Mouse (Mus musculus): Measurements from ENCODE around the gene Ccm2. TPM values are rescaled to one million over a fixed set of nuclear protein-coding genes. Genes with fewer than 3 reads are reported as not detected.

Ccm2 gene
- polyA plus RNA-seq, 1 experiment from 2014 or later, result 89.7 TPM

GRCm38 (mm10) chr11:6624619-6625382 is 78.1 kb downstream of the Ccm2 start:
- Histone ChIP-seq H3K4me3 (peak overlapping the region; percentile 78), H3K27ac (no peak overlapping the region), H3K9me3 (no peaks in the 10 kb centered on the region), H3K4me2 (peak overlapping the region; percentile 59), H3K4me1 (peaks cover 26% of the 10 kb centered on the region), H3K27me3 (no peaks in the 10 kb centered on the region), H3K36me3 (peaks cover 42% of the 10 kb centered on the region), H3K9ac (peak overlapping the region; percentile 70; the same call in 1 of the 2 replicates)
- no peak for ATAC-seq (ENCODE audit: insufficient number of reproducible peaks, low FRiP score, low TSS enrichment, low read depth)
- 67% methylated on average over 14 of the region's 14 CpGs for WGBS

- H3K36me3 ChIP-seq, result peaks cover 33% of the 10 kb centered on the region
- ATAC-seq (ENCODE audit: insufficient number of reproducible peaks, low FRiP score, low TSS enrichment, low read depth), result peak; percentile 86
- WGBS, result under 1% methylated on average over 66 of the region's 66 CpGs
- H3K4me2 ChIP-seq, result peak within 1 kb of the TSS; percentile 77
- H3K9me3 ChIP-seq, result no peaks in the 10 kb centered on the region
- H3K27me3 ChIP-seq, result no peaks in the 10 kb centered on the region
- peak within 1 kb of the TSS; percentile 78 for H3K4me3 ChIP-seq
- peak within 1 kb of the TSS; percentile 70 for H3K9ac ChIP-seq
- H3K27ac ChIP-seq, result peak within 1 kb of the TSS; percentile 95
- peaks cover 26% of the 10 kb centered on the region for H3K4me1 ChIP-seq
Observed at GRCm38 (mm10) chr11:6625478-6626387, 79.0 kb downstream of the Ccm2 start, which contains the start of gene Tbrg4. TSS of gene Tbrg4 (minus strand) at chr11:6626067.

- H3K9me3 ChIP-seq, result no peaks in the 10 kb centered on the region
- WGBS, result 10% methylated on average over 16 of the region's 16 CpGs
- peak overlapping the region; percentile 77 for H3K4me2 ChIP-seq
- peak overlapping the region; percentile 95 for H3K27ac ChIP-seq
- peak overlapping the region; percentile 70 for H3K9ac ChIP-seq
- no peaks in the 10 kb centered on the region for H3K27me3 ChIP-seq
- H3K4me3 ChIP-seq, result peak overlapping the region; percentile 78
- ATAC-seq (ENCODE audit: insufficient number of reproducible peaks, low FRiP score, low TSS enrichment, low read depth), result peak; percentile 20
- H3K36me3 ChIP-seq, result peaks cover 26% of the 10 kb centered on the region
- H3K4me1 ChIP-seq, result peaks cover 26% of the 10 kb centered on the region
Observed at GRCm38 (mm10) chr11:6626388-6626772, 79.7 kb downstream of the Ccm2 start.

- no peak for ATAC-seq (ENCODE audit: insufficient number of reproducible peaks, low FRiP score, low TSS enrichment, low read depth)
- 86% methylated on average over 4 of the region's 4 CpGs for WGBS
- H3K4me2 ChIP-seq, result no peak overlapping the region
- H3K9me3 ChIP-seq, result no peaks in the 10 kb centered on the region
- no peak overlapping the region for H3K27ac ChIP-seq
- no peak overlapping the region for H3K4me3 ChIP-seq
- no peak overlapping the region for H3K9ac ChIP-seq
- H3K4me1 ChIP-seq, result peaks cover 26% of the 10 kb centered on the region
- no peaks in the 10 kb centered on the region for H3K27me3 ChIP-seq
- H3K36me3 ChIP-seq, result peaks cover 16% of the 10 kb centered on the region
Observed at GRCm38 (mm10) chr11:6627731-6628130, 81.0 kb downstream of the Ccm2 start.

GRCm38 (mm10) chr11:6628568-6628967 is 81.9 kb downstream of the Ccm2 start:
- Histone ChIP-seq H3K27me3 (no peaks in the 10 kb centered on the region), H3K9me3 (no peaks in the 10 kb centered on the region), H3K36me3 (peaks cover 10% of the 10 kb centered on the region), H3K4me3 (no peak overlapping the region), H3K9ac (no peak overlapping the region), H3K27ac (no peak overlapping the region), H3K4me2 (no peak overlapping the region), H3K4me1 (peaks cover 21% of the 10 kb centered on the region)
- WGBS, result 22% methylated on average over 4 of the region's 4 CpGs
- ATAC-seq (ENCODE audit: insufficient number of reproducible peaks, low FRiP score, low TSS enrichment, low read depth), result no peak

- H3K9me3 ChIP-seq, result no peaks in the 10 kb centered on the region
- H3K9ac ChIP-seq, result no peak overlapping the region
- no peak overlapping the region for H3K4me2 ChIP-seq
- H3K4me1 ChIP-seq, result peaks cover 10% of the 10 kb centered on the region
- ATAC-seq (ENCODE audit: insufficient number of reproducible peaks, low FRiP score, low TSS enrichment, low read depth), result no peak
- no peaks in the 10 kb centered on the region for H3K27me3 ChIP-seq
- H3K4me3 ChIP-seq, result no peak overlapping the region
- H3K27ac ChIP-seq, result no peak overlapping the region
- no peaks in the 10 kb centered on the region for H3K36me3 ChIP-seq
Observed at GRCm38 (mm10) chr11:6629655-6630054, 83.0 kb downstream of the Ccm2 start.

GRCm38 (mm10) chr11:6636150-6636549 is 89.5 kb downstream of the Ccm2 start:
- no peaks in the 10 kb centered on the region for H3K27me3 ChIP-seq
- no peaks in the 10 kb centered on the region for H3K36me3 ChIP-seq
- no peaks in the 10 kb centered on the region for H3K4me1 ChIP-seq
- no peak overlapping the region for H3K4me2 ChIP-seq
- no peak for ATAC-seq (ENCODE audit: insufficient number of reproducible peaks, low FRiP score, low TSS enrichment, low read depth)
- H3K9me3 ChIP-seq, result no peaks in the 10 kb centered on the region
- 68% methylated on average over 8 of the region's 8 CpGs for WGBS
- no peak overlapping the region for H3K9ac ChIP-seq
- no peak overlapping the region for H3K4me3 ChIP-seq
- no peak overlapping the region for H3K27ac ChIP-seq

GRCm38 (mm10) chr11:6638537-6638936 is 91.8 kb downstream of the Ccm2 start, which contains the start of gene Wap:
TSS of gene Wap (minus strand) at chr11:6638637.
- Histone ChIP-seq H3K4me3 (no peak within 1 kb of the TSS), H3K27me3 (no peaks in the 10 kb centered on the region), H3K4me2 (no peak within 1 kb of the TSS), H3K4me1 (no peaks in the 10 kb centered on the region), H3K9ac (no peak within 1 kb of the TSS), H3K27ac (no peak within 1 kb of the TSS), H3K36me3 (no peaks in the 10 kb centered on the region), H3K9me3 (no peaks in the 10 kb centered on the region)
- WGBS, result 84% methylated on average over 4 of the region's 4 CpGs
- no peak for ATAC-seq (ENCODE audit: insufficient number of reproducible peaks, low FRiP score, low TSS enrichment, low read depth)

- H3K27me3 ChIP-seq, result no peaks in the 10 kb centered on the region
Observed at GRCm38 (mm10) chr11:6639072-6639471, 92.4 kb downstream of the Ccm2 start.

GRCm38 (mm10) chr11:6644566-6644965 is 97.9 kb downstream of the Ccm2 start:
- ATAC-seq (ENCODE audit: insufficient number of reproducible peaks, low FRiP score, low TSS enrichment, low read depth), result no peak; the same call in 1 of the 2 replicates
- Histone ChIP-seq H3K9me3 (no peaks in the 10 kb centered on the region), H3K27me3 (no peaks in the 10 kb centered on the region), H3K27ac (no peak overlapping the region), H3K4me3 (no peak overlapping the region), H3K36me3 (no peaks in the 10 kb centered on the region), H3K9ac (no peak overlapping the region), H3K4me1 (no peaks in the 10 kb centered on the region), H3K4me2 (no peak overlapping the region)
- 61% methylated on average over 6 of the region's 6 CpGs for WGBS

More at GRCm38 (mm10) chr11:6639072-6639471, 92.4 kb downstream of the Ccm2 start:
- no peak for ATAC-seq (ENCODE audit: insufficient number of reproducible peaks, low FRiP score, low TSS enrichment, low read depth)
- Histone ChIP-seq H3K4me2 (no peak overlapping the region), H3K9me3 (no peaks in the 10 kb centered on the region), H3K36me3 (no peaks in the 10 kb centered on the region), H3K4me3 (no peak overlapping the region), H3K4me1 (no peaks in the 10 kb centered on the region), H3K27ac (no peak overlapping the region), H3K9ac (no peak overlapping the region)
- 81% methylated on average over 6 of the region's 6 CpGs for WGBS
